Mouse (Mus musculus): ENCODE data around the gene Olfr959. TPM values are rescaled to one million over a fixed set of nuclear protein-coding genes. Genes with fewer than 3 reads are reported as not detected.

Olfr959 gene
- not detected in 4 replicates for total RNA-seq (2023; ENCODE audit: inconsistent age)

DNA sequence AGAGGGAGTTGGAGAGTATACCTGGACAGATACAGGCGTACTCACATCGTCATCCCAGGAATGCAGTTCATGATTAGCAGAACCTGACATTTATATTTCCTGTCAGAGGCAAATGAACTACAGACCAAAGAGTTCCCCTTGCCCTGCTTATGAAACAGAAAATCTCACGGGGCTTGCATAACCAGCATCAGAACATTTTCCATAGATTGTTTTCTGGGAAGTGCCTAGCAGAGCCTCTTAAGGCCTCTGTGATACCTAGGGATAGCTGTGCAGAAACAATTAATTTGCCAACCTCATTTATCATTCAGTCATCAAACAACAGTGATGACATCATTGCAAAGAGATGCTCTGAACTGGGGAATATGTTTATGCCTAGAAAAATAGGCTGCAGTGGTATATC lies at the start of gene Olfr959:
TSS of gene Olfr959 (minus strand) at position 101 of the 400 bp plus-strand sequence.

DNA sequence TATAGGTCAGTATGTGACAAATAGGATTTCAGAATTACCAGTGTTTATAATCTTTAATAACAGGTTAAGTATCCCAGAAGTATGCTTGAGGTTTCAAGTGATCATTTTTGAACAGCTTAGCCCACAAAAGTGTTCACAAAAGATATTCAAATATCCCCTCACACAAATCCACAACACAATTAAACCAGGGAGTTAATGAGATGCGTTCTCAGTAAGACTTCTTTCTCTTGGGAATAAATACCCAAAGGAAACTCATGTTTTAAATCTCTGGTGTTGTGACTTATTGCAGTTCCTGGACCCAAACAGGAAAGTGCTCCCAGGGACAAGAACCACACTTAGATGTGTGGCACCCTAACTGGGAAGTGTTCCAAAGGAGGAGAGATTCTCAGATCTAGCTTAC lies 45.7 kb upstream of the Olfr959 start, which contains the start of gene Olfr960:
TSS of gene Olfr960 (plus strand) at position 301 of the 400 bp plus-strand sequence.

DNA sequence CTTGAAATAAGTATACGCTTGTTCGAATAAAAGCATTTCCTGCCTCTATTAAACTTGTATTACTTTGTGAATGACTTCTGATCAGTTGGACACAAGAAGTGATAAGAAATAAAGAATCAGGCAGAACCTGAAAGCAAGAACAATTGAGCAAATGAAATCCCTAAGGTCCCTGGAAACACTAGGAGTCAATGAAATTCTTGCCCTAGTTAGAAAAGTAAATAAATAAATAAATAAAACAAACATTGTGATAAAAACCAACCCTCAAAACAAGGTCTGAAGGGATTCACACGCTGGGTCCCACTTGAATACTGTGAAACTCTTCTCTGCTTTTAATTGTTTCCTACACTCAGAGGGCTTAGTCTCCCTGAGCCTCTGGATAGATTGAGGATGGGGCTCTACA lies 35.0 kb upstream of the Olfr959 start, which contains the start of gene Olfr148:
TSS of gene Olfr148 (plus strand) at position 301 of the 400 bp plus-strand sequence.

DNA sequence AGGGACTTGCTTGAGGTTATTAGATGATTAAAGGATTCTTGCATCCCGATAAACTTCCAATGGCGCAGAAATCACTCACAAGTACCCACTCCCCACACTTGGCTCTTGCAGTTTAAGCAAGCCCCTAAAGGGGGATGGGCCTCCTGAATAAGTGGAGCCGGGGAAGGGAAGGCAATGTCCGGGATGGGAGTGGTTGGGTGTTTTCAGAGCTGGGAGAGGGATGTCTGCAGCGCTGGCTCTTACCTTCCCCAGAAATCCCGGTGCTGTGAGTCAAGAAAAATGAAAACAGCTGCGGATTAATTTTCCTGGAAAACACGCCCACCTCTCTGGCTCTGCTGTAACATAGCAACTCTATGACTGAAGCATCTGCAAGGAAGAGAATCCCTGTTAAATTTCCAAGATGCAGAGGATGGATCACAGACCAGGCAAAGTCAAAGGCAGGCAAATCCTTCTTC lies 28.7 kb upstream of the Olfr959 start, which contains the start of gene AW551984:
TSS of gene AW551984 (minus strand) at position 405 of the 455 bp plus-strand sequence.

DNA sequence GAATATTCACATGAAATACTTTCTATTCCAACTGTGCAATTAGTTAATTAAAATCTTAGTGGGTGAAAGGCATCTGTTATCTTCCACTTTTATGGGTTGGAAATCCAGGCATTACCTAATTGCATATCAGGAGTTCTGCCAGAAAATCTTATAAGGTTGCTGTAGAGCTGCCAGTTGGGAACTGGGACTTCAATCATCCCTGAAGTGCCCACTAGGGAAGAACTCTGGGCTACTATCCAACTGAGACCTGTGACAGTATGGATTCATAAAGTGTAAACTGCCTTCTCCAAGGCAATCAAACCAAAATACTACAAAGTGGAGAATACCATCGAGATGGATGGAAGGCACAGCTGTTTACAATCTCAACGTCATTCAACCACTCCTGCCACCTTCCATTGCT lies 21.4 kb downstream of the Olfr959 start, which contains the start of gene Olfr958:
TSS of gene Olfr958 (minus strand) at position 109 of the 400 bp plus-strand sequence.

Other genes with a start within 250 kb of the Olfr959 start
- gene Olfr948, start 249.5 kb downstream of the Olfr959 start, total RNA-seq (2023; ENCODE audit: inconsistent age), result not detected in 4 replicates
- not detected in 4 replicates for gene Olfr951, start 188.2 kb downstream of the Olfr959 start, total RNA-seq (2023; ENCODE audit: inconsistent age)
- gene Olfr952, start 148.4 kb downstream of the Olfr959 start, total RNA-seq (2023; ENCODE audit: inconsistent age), result not detected in 4 replicates
- gene Olfr954, start 118.9 kb downstream of the Olfr959 start, total RNA-seq (2023; ENCODE audit: inconsistent age), result not detected in 4 replicates
- not detected in 4 replicates for gene Olfr955, start 103.6 kb downstream of the Olfr959 start, total RNA-seq (2023; ENCODE audit: inconsistent age)
- gene Olfr44, start 81.6 kb downstream of the Olfr959 start, total RNA-seq (2023; ENCODE audit: inconsistent age), result not detected in 4 replicates
- not detected in 4 replicates for gene Olfr957, start 59.8 kb downstream of the Olfr959 start, total RNA-seq (2023; ENCODE audit: inconsistent age)
- gene Olfr958, start 21.5 kb downstream of the Olfr959 start, total RNA-seq (2023; ENCODE audit: inconsistent age), result not detected in 4 replicates
- gene AW551984, start 28.8 kb upstream of the Olfr959 start, total RNA-seq (2023; ENCODE audit: inconsistent age), result not detected in 4 replicates
- gene Olfr148, start 35.1 kb upstream of the Olfr959 start, total RNA-seq (2023; ENCODE audit: inconsistent age), result not detected in 4 replicates
- not detected in 4 replicates for gene Olfr960, start 45.8 kb upstream of the Olfr959 start, total RNA-seq (2023; ENCODE audit: inconsistent age)
- gene Olfr961, start 69.5 kb upstream of the Olfr959 start, total RNA-seq (2023; ENCODE audit: inconsistent age), result not detected in 4 replicates
- not detected in 4 replicates for gene Olfr963, start 91.6 kb upstream of the Olfr959 start, total RNA-seq (2023; ENCODE audit: inconsistent age)
- not detected in 4 replicates for gene Olfr149, start 131.5 kb upstream of the Olfr959 start, total RNA-seq (2023; ENCODE audit: inconsistent age)
- gene Olfr965, start 135.8 kb upstream of the Olfr959 start, total RNA-seq (2023; ENCODE audit: inconsistent age), result not detected in 4 replicates
- gene Olfr150, start 155.4 kb upstream of the Olfr959 start, total RNA-seq (2023; ENCODE audit: inconsistent age), result not detected in 4 replicates
- not detected in 4 replicates for gene Olfr967, start 170.7 kb upstream of the Olfr959 start, total RNA-seq (2023; ENCODE audit: inconsistent age)
- gene Olfr968, start 207.7 kb upstream of the Olfr959 start, total RNA-seq (2023; ENCODE audit: inconsistent age), result not detected in 4 replicates
- not detected in 4 replicates for gene Olfr969, start 215.4 kb upstream of the Olfr959 start, total RNA-seq (2023; ENCODE audit: inconsistent age)
- not detected in 4 replicates for gene Olfr970, start 233.3 kb upstream of the Olfr959 start, total RNA-seq (2023; ENCODE audit: inconsistent age)

All from B cell, adult (primary cell).